Mouse (Mus musculus) olfactory bulb, adult 2 months (tissue): ENCODE measurements around the gene Pak7. TPM values are rescaled to one million over a fixed set of nuclear protein-coding genes. Genes with fewer than 3 reads are reported as not detected.

ENCODE experiments used
- H3K27ac ChIP-seq: fragments of 200-500 bp; 2 replicates; pipeline ENCODE4 v1.5.1; 2012; ENCODE audit warnings: low read depth, low read length; ENCODE audit not compliant: insufficient read depth
- H3K4me1 ChIP-seq: fragments of 200-500 bp; 2 replicates; pipeline ENCODE4 v1.6.1; 2012; ENCODE audit warnings: low read length; ENCODE audit not compliant: control insufficient read depth, insufficient read depth
- H3K4me3 ChIP-seq: fragments of 200-500 bp; 2 replicates; pipeline ENCODE4 v1.5.1; 2012; ENCODE audit warnings: mild to moderate bottlenecking, low read depth, low read length, moderate library complexity; ENCODE audit not compliant: insufficient read depth
- CTCF ChIP-seq: fragments of 200-500 bp; IDR thresholded peaks from 2 replicates; pipeline ENCODE4 v1.5.1; 2012; ENCODE audit warnings: low read depth, mild to moderate bottlenecking, low read length, moderate library complexity; ENCODE audit not compliant: insufficient read depth
- POLR2A ChIP-seq: fragments of 200-500 bp; IDR thresholded peaks from 2 replicates; pipeline ENCODE4 v1.6.1; 2012; ENCODE audit warnings: mild to moderate bottlenecking, low read depth, low read length, moderate library complexity; ENCODE audit not compliant: insufficient read depth
- WGBS: fragments of 180-500 bp; shearing (Covaris S2); methylation state at CpG from one replicate; pipeline ENCODE4 v1.1.7; 2018; 5-methylcytosine and 5-hydroxymethylcytosine counted together
- polyA plus RNA-seq: library from polyadenylated mRNA; stranded (reverse); fragments of >200 nt; gene quantifications from 2 replicates; pipeline ENCODE4 v1.2.4, GENCODE M21; 2012; ENCODE audit warnings: low replicate concordance; ENCODE audit not compliant: missing spikeins, insufficient read depth, insufficient read length

The Pak7 gene
- polyA plus RNA-seq, 1 experiment = not detected

GRCm38 (mm10) chr2:136231228-136231627 is 156.5 kb downstream of the Pak7 start:
- Histone ChIP-seq H3K27ac (no peak overlapping the region), H3K4me1 (no peaks in the 10 kb centered on the region), H3K4me3 (no peak overlapping the region)
- 94% methylated on average over 8 of the region's 8 CpGs for WGBS
- TF ChIP-seq CTCF (no peak), POLR2A (no peak)

- H3K4me1 ChIP-seq = no peaks in the 10 kb centered on the region
- H3K4me3 ChIP-seq = no peak overlapping the region
- no peak overlapping the region for H3K27ac ChIP-seq
- 85% methylated on average over 4 of the region's 4 CpGs for WGBS
- TF ChIP-seq CTCF = no peak
- no peak for TF ChIP-seq POLR2A
Observed at GRCm38 (mm10) chr2:136204034-136204433, 183.7 kb downstream of the Pak7 start.

GRCm38 (mm10) chr2:136175030-136175429 is 212.7 kb downstream of the Pak7 start:
- H3K4me1 ChIP-seq = no peaks in the 10 kb centered on the region
- no peak overlapping the region for H3K4me3 ChIP-seq
- TF ChIP-seq CTCF (no peak), POLR2A (no peak)
- WGBS = 79% methylated on average over 3 of the region's 3 CpGs
- no peak overlapping the region for H3K27ac ChIP-seq

GRCm38 (mm10) chr2:136150752-136151151 is 237.0 kb downstream of the Pak7 start:
- H3K4me3 ChIP-seq = no peak overlapping the region
- WGBS = 56% methylated on average over 7 of the region's 7 CpGs
- H3K4me1 ChIP-seq = no peaks in the 10 kb centered on the region
- TF ChIP-seq CTCF (no peak), POLR2A (no peak)
- H3K27ac ChIP-seq = no peak overlapping the region

- WGBS = 32% methylated on average over 4 of the region's 4 CpGs
- Histone ChIP-seq H3K4me1 (no peaks in the 10 kb centered on the region), H3K4me3 (no peak overlapping the region), H3K27ac (no peak overlapping the region)
- TF ChIP-seq CTCF (no peak), POLR2A (no peak)
Observed at GRCm38 (mm10) chr2:136149530-136149929, 238.2 kb downstream of the Pak7 start.

- H3K27ac ChIP-seq = no peak overlapping the region
- no peak overlapping the region for H3K4me3 ChIP-seq
- WGBS = 2% methylated on average over 6 of the region's 6 CpGs
- TF ChIP-seq POLR2A (no peak), CTCF (peak; percentile 50; the same call in 1 of the 2 replicates)
- no peaks in the 10 kb centered on the region for H3K4me1 ChIP-seq
Observed at GRCm38 (mm10) chr2:136148999-136149398, 238.8 kb downstream of the Pak7 start.

GRCm38 (mm10) chr2:136140807-136141206 is 247.0 kb downstream of the Pak7 start:
- H3K27ac ChIP-seq = no peak overlapping the region
- H3K4me3 ChIP-seq = no peak overlapping the region
- 70% methylated on average over 2 of the region's 2 CpGs for WGBS
- TF ChIP-seq CTCF (no peak), POLR2A (no peak)
- H3K4me1 ChIP-seq = no peaks in the 10 kb centered on the region

- H3K4me1 ChIP-seq = no peaks in the 10 kb centered on the region
- no peak for TF ChIP-seq CTCF
- TF ChIP-seq POLR2A = no peak
- no peak overlapping the region for H3K27ac ChIP-seq
- H3K4me3 ChIP-seq = no peak overlapping the region
- 64% methylated on average over 4 of the region's 4 CpGs for WGBS
Observed at GRCm38 (mm10) chr2:136139159-136140069, 248.4 kb downstream of the Pak7 start.

- H3K4me3 ChIP-seq = no peak overlapping the region
- H3K27ac ChIP-seq = no peak overlapping the region
- no peak for TF ChIP-seq CTCF
- TF ChIP-seq POLR2A = no peak
- no peaks in the 10 kb centered on the region for H3K4me1 ChIP-seq
Observed at GRCm38 (mm10) chr2:136138451-136138850, 249.3 kb downstream of the Pak7 start.
